Mouse (Mus musculus) erythroblast, embryonic 14.5 days (primary cell): ENCODE measurements around the gene Terb2.

Source experiments
- GATA1 ChIP-seq: IDR thresholded peaks from 2 replicates; pipeline ENCODE4 v1.6.1; 2012; ENCODE audit warnings: low read length, inconsistent platforms, mixed read lengths
- TAL1 ChIP-seq: IDR thresholded peaks from 3 replicates; pipeline ENCODE4 v1.6.1; 2012; ENCODE audit warnings: low read length, inconsistent platforms, mixed read lengths

GRCm38 (mm10) chr2:122172188-122172587 lies 13.9 kb upstream of the Terb2 start:
- TF ChIP-seq GATA1 (no peak), TAL1 (no peak)
